Mouse (Mus musculus) heart, adult 9 months (tissue): ENCODE measurements around the gene Fam107a.
A peak's percentile ranks its signal among the peaks of the same experiment; 100 is the strongest.
"Not testable (repeated sequence)": the region's sequence is repeated elsewhere in the genome, so short reads cannot be mapped to it uniquely, and the experiment has no call there.

Experiments used
- DNase-seq, 2 experiments: peaks; one replicate each; pipeline ENCODE4 v3.0.0; 2022; ENCODE audit warnings: low spot score in 2 of 2

Fam107a gene

DNA sequence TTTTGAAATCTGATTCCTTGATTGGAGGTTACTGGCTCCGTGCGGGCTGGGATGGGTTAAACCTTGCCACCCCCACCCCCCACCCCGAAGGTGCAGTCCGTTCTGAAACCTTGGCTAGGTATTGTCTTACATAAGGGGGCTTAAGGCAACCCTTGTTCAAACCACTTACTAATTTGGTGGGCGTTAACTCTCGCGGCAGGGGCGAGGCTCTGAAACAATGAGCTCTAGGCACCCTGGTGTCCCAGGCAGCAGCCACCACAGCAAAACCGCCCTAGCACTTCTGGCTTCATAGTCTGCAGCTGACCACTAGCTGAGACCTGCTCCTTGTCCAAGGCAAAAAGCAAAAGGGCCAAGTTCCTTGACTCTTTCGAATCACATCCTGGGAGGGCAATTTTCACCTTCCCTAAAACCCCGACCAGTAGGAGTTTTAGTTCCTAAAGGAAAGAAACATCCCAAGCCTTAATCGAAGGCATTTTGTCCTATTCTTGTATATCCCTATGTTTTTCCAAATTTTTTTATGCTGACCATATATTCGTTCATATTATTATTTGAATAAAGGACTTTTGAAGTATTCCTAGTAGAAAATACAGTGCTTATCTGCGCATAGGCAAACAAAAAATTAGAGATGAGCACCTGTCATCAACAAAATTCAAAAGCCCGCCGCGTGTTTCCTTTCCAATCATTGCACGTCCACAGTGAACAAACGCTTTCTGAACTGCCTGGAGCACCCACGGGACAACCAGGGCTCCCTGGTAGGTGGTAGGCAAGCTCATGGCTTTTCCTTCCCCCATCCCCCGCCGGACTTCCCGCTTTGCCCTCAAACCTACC, 1.2 kb downstream of the Fam107a start:
- DNase-seq: no peak

DNA sequence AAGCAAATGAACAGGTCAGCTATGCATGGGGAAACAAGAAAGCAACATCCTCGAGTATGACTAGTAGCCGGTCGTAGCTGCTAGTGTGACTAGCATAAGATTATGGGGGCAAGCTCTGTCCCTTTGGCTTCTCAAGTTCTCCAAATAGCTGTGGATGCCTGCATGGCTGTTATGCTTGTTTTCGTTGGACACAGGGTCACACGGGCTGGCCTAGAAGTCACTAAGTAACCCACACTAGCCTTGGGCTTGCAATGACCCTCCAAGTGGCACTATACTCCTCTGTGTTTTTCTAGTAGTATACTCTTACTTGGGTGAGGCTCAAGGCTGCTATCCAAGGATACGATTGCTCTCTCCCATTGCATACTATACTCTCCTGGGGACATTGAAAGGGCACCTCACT, 2.7 kb downstream of the Fam107a start:
- no peak for DNase-seq

DNA sequence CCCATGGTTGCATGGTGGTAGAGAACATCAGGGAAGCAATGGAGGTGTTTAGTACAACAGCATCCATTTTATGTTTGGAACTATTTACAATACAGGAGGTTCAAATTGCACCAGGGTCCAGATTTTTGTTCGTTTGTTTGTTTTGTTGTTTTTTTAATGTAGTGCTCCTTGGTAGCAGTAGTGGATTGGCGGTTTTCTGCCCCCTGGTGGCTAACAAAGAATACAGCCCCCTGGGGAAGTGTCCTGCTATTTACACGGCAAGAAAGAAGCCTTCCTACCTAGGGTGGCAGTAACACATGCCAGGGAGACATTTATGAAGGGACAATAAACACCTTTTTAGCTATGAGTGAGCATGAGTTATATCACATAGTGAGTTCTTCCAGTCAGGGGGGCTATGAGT, 3.3 kb downstream of the Fam107a start:
- no peak for DNase-seq

DNA sequence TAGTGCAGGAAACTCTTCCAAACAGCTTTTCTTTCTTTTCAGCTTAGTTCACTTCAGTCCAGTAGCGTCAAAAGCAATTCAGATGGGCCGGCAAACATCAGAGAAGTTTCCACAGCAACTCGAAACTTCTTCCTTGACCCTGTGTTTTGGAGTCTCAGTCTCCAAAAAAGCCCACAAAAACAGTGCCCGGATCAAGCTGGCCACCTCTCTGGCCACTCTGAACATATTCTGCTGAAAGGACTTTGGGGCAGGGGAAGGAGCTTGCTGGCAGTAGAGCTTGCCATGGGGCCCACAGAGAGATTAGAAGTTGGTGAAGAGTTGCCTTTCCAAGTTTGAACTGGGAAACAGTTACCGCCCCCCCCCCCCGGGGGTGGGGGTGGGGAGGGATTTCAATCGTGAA, 3.9 kb downstream of the Fam107a start:
- no peak for DNase-seq

GRCm38 (mm10) chr14:8309621-8310141, 8.1 kb downstream of the Fam107a start:
- DNase-seq: peak; percentile 41 to 60

- no peak for DNase-seq
Measured at GRCm38 (mm10) chr14:8308650-8309049, 9.2 kb downstream of the Fam107a start.

- DNase-seq: no peak
Measured at GRCm38 (mm10) chr14:8306884-8307283, 10.9 kb downstream of the Fam107a start.

DNA sequence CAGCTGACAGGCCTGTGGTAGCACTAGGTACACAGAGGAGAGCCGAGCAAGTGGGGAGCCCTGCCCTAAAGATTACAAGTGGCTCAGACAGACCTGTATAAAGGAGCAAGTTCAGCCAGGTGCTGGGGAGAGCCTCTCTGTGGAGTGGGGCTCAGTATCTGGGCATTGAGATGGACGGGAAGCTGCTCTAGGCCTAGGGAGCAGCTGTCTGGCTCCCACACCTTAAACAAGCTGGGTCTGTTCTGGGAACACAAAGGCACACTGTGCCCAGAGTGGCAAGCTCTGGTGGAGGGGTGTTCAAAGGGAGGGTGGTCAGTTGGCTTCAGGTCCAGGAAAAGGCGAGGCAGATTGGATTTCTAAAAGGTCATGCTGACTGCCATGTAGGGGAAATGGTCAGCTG, 12.8 kb downstream of the Fam107a start:
- no peak for DNase-seq

- DNase-seq: no peak
Measured at GRCm38 (mm10) chr14:8304082-8304481, 13.7 kb downstream of the Fam107a start.

GRCm38 (mm10) chr14:8302687-8303086, 15.1 kb downstream of the Fam107a start:
- DNase-seq: no peak

DNA sequence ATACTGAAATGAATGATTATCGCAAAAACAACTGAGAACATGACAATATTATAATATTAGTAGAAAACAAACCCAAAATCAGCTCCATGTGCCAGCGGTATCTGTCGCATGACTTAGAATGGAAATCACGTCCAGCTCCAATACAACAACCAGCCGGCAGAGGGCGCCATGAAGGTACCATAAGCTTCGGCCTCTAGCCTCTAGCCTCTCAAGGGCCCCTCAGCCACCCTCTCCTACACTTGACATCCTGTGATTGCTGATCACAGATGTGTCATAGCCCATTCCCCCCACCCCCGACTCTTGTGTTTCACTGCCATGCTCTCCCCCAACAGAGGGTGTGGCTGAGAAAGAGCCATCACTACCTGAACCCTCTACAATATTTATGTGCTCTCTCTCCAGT, 17.5 kb downstream of the Fam107a start:
- DNase-seq: peak in 1 of 2 experiments; percentile 44

- no peak for DNase-seq
Measured at GRCm38 (mm10) chr14:8297889-8298293, 19.9 kb downstream of the Fam107a start.

- no peak for DNase-seq
Measured at GRCm38 (mm10) chr14:8294257-8294656, 23.6 kb downstream of the Fam107a start.

GRCm38 (mm10) chr14:8286595-8286994, 31.2 kb downstream of the Fam107a start:
- DNase-seq: peak; percentile 43 to 71

- no peak for DNase-seq
Measured at GRCm38 (mm10) chr14:8283784-8284183, 34.0 kb downstream of the Fam107a start.

- not testable (repeated sequence) for DNase-seq
Measured at GRCm38 (mm10) chr14:8271281-8271680, 46.5 kb downstream of the Fam107a start.

- no peak for DNase-seq
Measured at GRCm38 (mm10) chr14:8264378-8264777, 53.4 kb downstream of the Fam107a start.

DNA sequence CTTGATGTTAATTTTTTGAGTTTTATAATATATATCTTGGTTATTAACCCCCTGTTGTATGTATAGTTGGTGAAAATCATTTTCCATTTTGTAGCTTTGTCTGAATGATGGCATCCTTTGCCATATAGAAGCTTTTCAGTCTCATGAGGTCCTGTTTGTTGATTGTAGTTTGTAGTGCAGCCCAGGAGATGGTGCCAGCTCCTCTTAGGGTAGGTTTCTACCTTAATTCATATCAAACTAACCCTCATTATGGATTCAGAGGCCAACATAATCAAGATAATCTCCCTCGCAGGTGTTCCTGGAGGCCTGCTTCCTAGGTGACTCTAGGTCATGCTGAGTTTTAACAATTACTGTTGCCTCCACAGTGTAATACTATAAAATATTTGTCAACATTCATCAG, 55.6 kb downstream of the Fam107a start:
- DNase-seq: no peak

DNA sequence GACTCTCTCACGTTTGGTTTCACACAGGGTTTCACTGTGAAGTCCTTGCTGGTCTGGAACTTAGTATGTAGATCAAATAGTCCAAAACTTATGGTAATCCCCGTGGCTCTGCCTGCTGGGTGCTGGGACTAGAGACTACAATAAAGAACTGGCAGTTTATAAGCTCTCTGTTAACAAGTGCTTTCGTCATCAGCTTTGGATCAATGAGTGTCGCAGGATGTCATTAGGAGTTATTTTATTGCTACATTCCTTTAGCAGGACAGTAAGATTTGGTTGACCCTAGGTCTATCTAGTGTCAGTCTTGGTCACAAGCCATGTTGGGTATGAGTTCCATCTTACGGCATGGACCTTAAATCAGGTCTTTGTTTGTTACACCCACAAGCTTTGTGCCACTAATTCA, 57.6 kb downstream of the Fam107a start:
- DNase-seq: no peak

- DNase-seq: no peak
Measured at GRCm38 (mm10) chr14:8259166-8259565, 58.7 kb downstream of the Fam107a start, which contains the start of gene Acox2. Gene Acox2 (minus strand): TSS chr14:8259353.

DNA sequence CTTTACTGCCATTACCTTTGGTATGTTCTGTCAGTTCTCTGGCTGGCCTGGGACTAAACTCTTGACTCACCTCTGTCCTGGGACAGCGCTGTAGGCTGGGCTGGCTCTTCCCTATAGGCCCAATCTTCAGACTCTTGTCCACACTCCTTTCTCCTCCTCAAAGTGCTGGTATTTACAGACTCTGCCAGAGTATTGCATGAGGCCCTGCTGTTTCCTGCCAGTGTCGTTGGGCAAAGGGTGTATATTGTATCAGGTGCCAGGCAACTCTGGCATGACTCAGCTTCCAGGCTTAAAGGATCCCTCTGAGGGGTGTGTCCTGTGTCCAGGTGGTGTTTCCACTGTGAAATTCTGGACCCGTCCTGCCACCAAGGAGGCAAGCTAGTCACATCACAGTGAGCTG, 59.1 kb downstream of the Fam107a start:
- no peak for DNase-seq

DNA sequence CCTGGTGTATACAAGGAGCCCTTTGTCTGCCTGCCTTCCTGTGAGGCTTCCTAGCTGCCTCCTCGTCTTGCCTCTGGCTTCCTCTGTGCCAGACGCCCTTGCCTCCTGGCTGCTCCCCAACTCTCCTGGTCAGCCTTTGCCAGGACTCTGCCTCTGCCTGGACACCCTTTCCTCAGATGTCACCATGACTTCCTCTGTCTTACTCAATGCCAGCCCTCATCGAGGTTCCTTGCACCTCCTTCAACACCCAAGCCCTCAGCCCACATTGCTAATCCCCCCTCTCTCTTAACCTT, 59.5 kb downstream of the Fam107a start:
- no peak for DNase-seq

GRCm38 (mm10) chr14:8257521-8258334, 60.1 kb downstream of the Fam107a start:
- no peak for DNase-seq
